ENCODE assay signal across 17 mouse cellular contexts in genomic region chr5:67863950-67864391, GRCm38 (mm10). TPM values are rescaled to one million over a fixed set of nuclear protein-coding genes. Genes with fewer than 3 reads are reported as not detected.
A peak's percentile ranks its signal among the peaks of the same experiment; 100 is the strongest.
DNase-seq lines count a peak whose midpoint lies in the region; ATAC-seq and TF ChIP-seq lines count a peak whose summit lies in the region.
"Had no signal": no experiment of that assay in that cellular context is flagged by ENCODE, and none has a peak within 500 bp of the region (broad histone marks: within the 10 kb centered on the region; RNA-seq: fewer than 3 reads in every experiment).

No protein-coding gene starts in this region.

- H3K4me3 ChIP-seq in midbrain, embryonic 11.5 days (ENCODE audit: low read depth, low read length), result no peak overlapping the region
- H3K4me3 ChIP-seq in midbrain, embryonic 10.5 days, result no peak overlapping the region
- no peak overlapping the region for H3K4me3 ChIP-seq in hindbrain, postnatal 0 days (ENCODE audit: low read length)
- H3K4me3 ChIP-seq in midbrain, embryonic 16.5 days (ENCODE audit: low read depth, low read length), result no peak overlapping the region
- H3K4me3 ChIP-seq: left cerebral cortex, adult 2 months; neural tube, embryonic 13.5 days had no signal

- H3K27ac ChIP-seq in midbrain, embryonic 11.5 days (ENCODE audit: low read depth, low read length), result no peak overlapping the region
- no peak overlapping the region for H3K27ac ChIP-seq in midbrain, embryonic 10.5 days (replicated peaks)
- H3K27ac ChIP-seq in hindbrain, postnatal 0 days, result no peak overlapping the region
- H3K27ac ChIP-seq in midbrain, embryonic 16.5 days (ENCODE audit: low read length), result no peak overlapping the region
- H3K27ac ChIP-seq: left cerebral cortex, adult 2 months; neural tube, embryonic 13.5 days had no signal

- H3K36me3 ChIP-seq in midbrain, embryonic 11.5 days (ENCODE audit: control insufficient read depth, insufficient read depth, low read length), result no peaks in the 10 kb centered on the region
- H3K36me3 ChIP-seq in midbrain, embryonic 10.5 days, result no peaks in the 10 kb centered on the region
- H3K36me3 ChIP-seq in hindbrain, postnatal 0 days (ENCODE audit: insufficient read depth, low read length), result no peaks in the 10 kb centered on the region
- H3K36me3 ChIP-seq in midbrain, embryonic 16.5 days (ENCODE audit: control insufficient read depth, insufficient read depth, low read length), result no peaks in the 10 kb centered on the region
- H3K36me3 ChIP-seq: neural tube, embryonic 13.5 days had no signal

- no peaks in the 10 kb centered on the region for H3K4me1 ChIP-seq in midbrain, embryonic 11.5 days (ENCODE audit: control insufficient read depth, insufficient read depth, low read length)
- H3K4me1 ChIP-seq in midbrain, embryonic 10.5 days, result peaks cover 10% of the 10 kb centered on the region
- no peaks in the 10 kb centered on the region for H3K4me1 ChIP-seq in hindbrain, postnatal 0 days (ENCODE audit: insufficient read depth, low read length)
- H3K4me1 ChIP-seq in midbrain, embryonic 16.5 days (ENCODE audit: control insufficient read depth, insufficient read depth, low read length), result peaks cover 3% of the 10 kb centered on the region
- H3K4me1 ChIP-seq: neural tube, embryonic 13.5 days had no signal

- H3K9me3 ChIP-seq in midbrain, embryonic 11.5 days (ENCODE audit: control insufficient read depth, low read length), result no peaks in the 10 kb centered on the region
- H3K9me3 ChIP-seq in midbrain, embryonic 10.5 days (replicated peaks), result no peaks in the 10 kb centered on the region
- no peaks in the 10 kb centered on the region for H3K9me3 ChIP-seq in hindbrain, postnatal 0 days (ENCODE audit: low read length)
- no peaks in the 10 kb centered on the region for H3K9me3 ChIP-seq in midbrain, embryonic 16.5 days (replicated peaks; ENCODE audit: control insufficient read depth, low read length, poor library complexity, severe bottlenecking)
- H3K9me3 ChIP-seq: neural tube, embryonic 13.5 days had no signal

- no peak overlapping the region for H3K9ac ChIP-seq in midbrain, embryonic 11.5 days (ENCODE audit: low read length)
- H3K9ac ChIP-seq in hindbrain, postnatal 0 days (replicated peaks; ENCODE audit: low read length), result no peak overlapping the region
- H3K9ac ChIP-seq in midbrain, embryonic 16.5 days (ENCODE audit: low read depth, low read length), result no peak overlapping the region
- H3K9ac ChIP-seq: neural tube, embryonic 13.5 days had no signal

- no peak overlapping the region for H3K4me2 ChIP-seq in midbrain, embryonic 11.5 days
- peak overlapping the region; percentile 21; the same call in 1 of the 2 replicates for H3K4me2 ChIP-seq in hindbrain, postnatal 0 days (ENCODE audit: low read depth, low read length)
- no peak overlapping the region for H3K4me2 ChIP-seq in midbrain, embryonic 16.5 days (ENCODE audit: low read length)
- H3K4me2 ChIP-seq: neural tube, embryonic 13.5 days had no signal

- 57% methylated on average over 10 of the region's 10 CpGs for WGBS in midbrain, embryonic 11.5 days
- 59% methylated on average over 10 of the region's 10 CpGs for WGBS in midbrain, embryonic 10.5 days
- WGBS in hindbrain, postnatal 0 days, result 34% methylated on average over 10 of the region's 10 CpGs
- WGBS in midbrain, embryonic 16.5 days, result 32% methylated on average over 10 of the region's 10 CpGs

- 0 out of 2 replicates have a peak, but pooled peaks have one; percentile 15 for ATAC-seq in cerebellum, adult (ENCODE audit: insufficient number of reproducible peaks, low FRiP score, low TSS enrichment)
- ATAC-seq in midbrain, embryonic 11.5 days (ENCODE audit: low FRiP score), result peak; percentile 73; the same call in 1 of the 2 replicates
- ATAC-seq in hindbrain, postnatal 0 days, result peak; percentile 68; the same call in 1 of the 2 replicates
- peak; percentile 75 for ATAC-seq in midbrain, embryonic 16.5 days

- no peaks in the 10 kb centered on the region for H3K27me3 ChIP-seq in midbrain, embryonic 11.5 days (ENCODE audit: control insufficient read depth, insufficient read depth, low read length)
- H3K27me3 ChIP-seq in midbrain, embryonic 10.5 days (ENCODE audit: low read depth, poor library complexity, severe bottlenecking), result no peaks in the 10 kb centered on the region
- H3K27me3 ChIP-seq in hindbrain, postnatal 0 days (ENCODE audit: insufficient read depth, low read length), result no peaks in the 10 kb centered on the region
- no peaks in the 10 kb centered on the region for H3K27me3 ChIP-seq in midbrain, embryonic 16.5 days (ENCODE audit: control insufficient read depth, insufficient read depth, low read depth, low read length)
- H3K27me3 ChIP-seq: neural tube, embryonic 13.5 days had no signal

- DNase-seq in cerebellum, adult 9-11 months, result no peak
- DNase-seq in midbrain, embryonic 11.5 days (ENCODE audit: low spot score, missing footprints), result no peak
- DNase-seq in midbrain, embryonic 10.5 days (ENCODE audit: low spot score), result no peak
- DNase-seq in hindbrain, postnatal 0 days (ENCODE audit: low spot score), result peak; percentile 41
- no peak for DNase-seq in thymus, postnatal 0 days (ENCODE audit: low spot score)
- DNase-seq in frontal cortex, adult 2 months (ENCODE audit: extremely low spot score in 1 of 2, low spot score in 1 of 2), result no peak
- DNase-seq: adrenal gland, adult 2 months; cerebellum, postnatal 25 days; gastrocnemius, postnatal 14 days; kidney, postnatal 4 days; liver; right cerebral cortex, adult 18-20 months; thymus, adult 2 months had no signal

- no peak for TF ChIP-seq CTCF in hindbrain, postnatal 0 days (IDR thresholded peaks at IDR 0.05; ENCODE audit: low read depth)

RNA-seq across cellular contexts. Expression of gene Atp8a1, which starts 16.7 kb away (rescaled TPM):
- 31.9 and 33.4 TPM in 2 replicates for polyA plus RNA-seq in midbrain, embryonic 11.5 days (2014; fragmentation: Nextera tagmentation; extraction: Ambion mirVana)
- polyA plus RNA-seq in midbrain, embryonic 10.5 days (2016; fragmentation: Nextera tagmentation; extraction: Ambion mirVana), result 21.3 and 29.6 TPM in 2 replicates
- total RNA-seq in hindbrain, postnatal 0 days (2014; rRNA removed), result 78.2 and 125 TPM in 2 replicates
- polyA plus RNA-seq in hindbrain, postnatal 0 days (2015; fragmentation: Nextera tagmentation; extraction: Ambion mirVana), result 37.8 and 41.1 TPM in 2 replicates
- polyA plus RNA-seq in midbrain, embryonic 16.5 days (2015; fragmentation: Nextera tagmentation; extraction: Ambion mirVana), result 51.9 and 53.6 TPM in 2 replicates
- polyA plus RNA-seq in thymus, postnatal 0 days (2015; fragmentation: Nextera tagmentation; extraction: Ambion mirVana), result 16.5 and 16.7 TPM in 2 replicates
- polyA plus RNA-seq in frontal cortex, adult 2 months (2012; rRNA removed), result 56.3 and 66.2 TPM in 2 replicates

Comparison
In these comparisons a context has a peak if more than half of its experiments do, and no peak if none do; other contexts are left out.
1. ATAC-seq: peak in every context shown above with its lines; median percentile 75 in midbrain, embryonic 16.5 days; 73 in midbrain, embryonic 11.5 days; 68 in hindbrain, postnatal 0 days; 15 in cerebellum, adult.